Mouse (Mus musculus): ENCODE data around the gene Kif5c.

Kif5c gene

GRCm38 (mm10) chr2:49797444-49798143 lies 178.5 kb downstream of the Kif5c start:
- DNase-seq, result no peak

- DNase-seq, result no peak
Observed at GRCm38 (mm10) chr2:49804448-49804847, 185.3 kb downstream of the Kif5c start.

GRCm38 (mm10) chr2:49805736-49806371 lies 186.8 kb downstream of the Kif5c start:
- DNase-seq, result no peak

- no peak for DNase-seq
Observed at GRCm38 (mm10) chr2:49809496-49809895, 190.4 kb downstream of the Kif5c start.

GRCm38 (mm10) chr2:49811420-49811819 lies 192.3 kb downstream of the Kif5c start:
- DNase-seq, result no peak

GRCm38 (mm10) chr2:49811871-49812363 lies 192.8 kb downstream of the Kif5c start:
- DNase-seq, result no peak

- DNase-seq, result no peak
Observed at GRCm38 (mm10) chr2:49813151-49813550, 194.1 kb downstream of the Kif5c start.

- no peak for DNase-seq
Observed at GRCm38 (mm10) chr2:49814011-49814410, 194.9 kb downstream of the Kif5c start.

- DNase-seq, result no peak
Observed at GRCm38 (mm10) chr2:49815696-49816320, 196.7 kb downstream of the Kif5c start.

GRCm38 (mm10) chr2:49816549-49816948 lies 197.5 kb downstream of the Kif5c start:
- no peak for DNase-seq

- DNase-seq, result no peak
Observed at GRCm38 (mm10) chr2:49817151-49817550, 198.1 kb downstream of the Kif5c start.

GRCm38 (mm10) chr2:49818126-49818525 lies 199.0 kb downstream of the Kif5c start:
- DNase-seq, result no peak

- no peak for DNase-seq
Observed at GRCm38 (mm10) chr2:49822312-49822711, 203.2 kb downstream of the Kif5c start.
